Mouse (Mus musculus) ES-E14 (cell line): ENCODE measurements around the gene a.

Experiments used
- MAFK ChIP-seq: IDR thresholded peaks from 2 replicates; pipeline ENCODE4 v1.6.1; 2014; ENCODE audit warnings: mild to moderate bottlenecking, low read depth, low read length, inconsistent platforms; ENCODE audit not compliant: insufficient read depth
- ZNF384 ChIP-seq: IDR thresholded peaks from 2 replicates; pipeline ENCODE4 v1.6.1; 2012; ENCODE audit warnings: low read depth, low read length, inconsistent platforms

DNA sequence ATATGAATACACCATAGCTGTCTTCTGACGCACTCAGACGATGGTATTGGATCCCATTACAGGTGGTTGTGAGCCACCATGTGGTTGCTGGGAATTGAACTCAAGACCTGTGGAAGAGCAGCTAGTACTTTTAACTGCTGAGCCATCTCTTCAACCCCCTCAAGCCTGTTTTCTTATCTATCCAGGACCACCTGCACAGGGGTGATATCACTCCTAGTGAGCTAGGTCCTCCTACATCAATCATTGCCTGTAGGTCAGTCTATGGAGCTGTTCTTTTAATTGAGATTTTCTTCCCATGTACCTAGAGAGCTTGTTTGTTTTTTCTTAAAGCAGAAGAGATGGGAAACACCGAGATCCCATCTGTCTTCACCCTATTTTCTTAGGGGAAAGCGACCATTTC is 12.6 kb downstream of the a start:
- TF ChIP-seq MAFK = no peak
- no peak for TF ChIP-seq ZNF384
